Mouse (Mus musculus): ENCODE data around the gene Pik3r3. TPM values are rescaled to one million over a fixed set of nuclear protein-coding genes. Genes with fewer than 3 reads are reported as not detected.
"Not testable (repeated sequence)": the region's sequence is repeated elsewhere in the genome, so short reads cannot be mapped to it uniquely, and the experiment has no call there.

Pik3r3 gene
- polyA plus RNA-seq, 1 experiment from 2014 or later = 24.6 TPM

GRCm38 (mm10) chr4:116243377-116243776, 22.0 kb downstream of the Pik3r3 start:
- H3K4me1 ChIP-seq (ENCODE audit: control insufficient read depth, insufficient read depth, low read length) = no peaks in the 10 kb centered on the region
- H3K36me3 ChIP-seq (ENCODE audit: control insufficient read depth, insufficient read depth, low read length) = no peaks in the 10 kb centered on the region
- H3K27me3 ChIP-seq (ENCODE audit: control insufficient read depth, insufficient read depth, low read length) = no peaks in the 10 kb centered on the region
- 76% methylated on average over 3 of the region's 3 CpGs for WGBS
- H3K9me3 ChIP-seq (ENCODE audit: control insufficient read depth, low read depth, low read length) = no peaks in the 10 kb centered on the region
- H3K4me2 ChIP-seq (replicated peaks; ENCODE audit: low read depth, low read length) = no peak overlapping the region
- H3K9ac ChIP-seq (replicated peaks; ENCODE audit: low read depth, low read length) = no peak overlapping the region
- no peak for ATAC-seq (ENCODE audit: insufficient number of reproducible peaks, insufficient read depth, low FRiP score, low read depth)
- H3K27ac ChIP-seq (ENCODE audit: low read length) = no peak overlapping the region
- no peak overlapping the region for H3K4me3 ChIP-seq (ENCODE audit: low read depth, low read length)

- 80% methylated on average over 2 of the region's 2 CpGs for WGBS
- Histone ChIP-seq H3K36me3 (ENCODE audit: control insufficient read depth, insufficient read depth, low read length) (no peaks in the 10 kb centered on the region), H3K27me3 (ENCODE audit: control insufficient read depth, insufficient read depth, low read length) (no peaks in the 10 kb centered on the region), H3K4me1 (ENCODE audit: control insufficient read depth, insufficient read depth, low read length) (no peaks in the 10 kb centered on the region), H3K9ac (replicated peaks; ENCODE audit: low read depth, low read length) (no peak overlapping the region), H3K27ac (ENCODE audit: low read length) (no peak overlapping the region), H3K4me2 (replicated peaks; ENCODE audit: low read depth, low read length) (no peak overlapping the region), H3K4me3 (ENCODE audit: low read depth, low read length) (no peak overlapping the region), H3K9me3 (ENCODE audit: control insufficient read depth, low read depth, low read length) (no peaks in the 10 kb centered on the region)
- no peak for ATAC-seq (ENCODE audit: insufficient number of reproducible peaks, insufficient read depth, low FRiP score, low read depth)
These were observed 22.8 kb downstream of the Pik3r3 start for GRCm38 (mm10) chr4:116244240-116244639.

GRCm38 (mm10) chr4:116245926-116246325, 24.5 kb downstream of the Pik3r3 start:
- 52% methylated on average over 3 of the region's 3 CpGs for WGBS

GRCm38 (mm10) chr4:116249986-116250385, 28.6 kb downstream of the Pik3r3 start:
- Histone ChIP-seq H3K4me2 (replicated peaks; ENCODE audit: low read depth, low read length) (no peak overlapping the region), H3K27ac (ENCODE audit: low read length) (no peak overlapping the region), H3K27me3 (ENCODE audit: control insufficient read depth, insufficient read depth, low read length) (no peaks in the 10 kb centered on the region), H3K4me1 (ENCODE audit: control insufficient read depth, insufficient read depth, low read length) (no peaks in the 10 kb centered on the region), H3K4me3 (ENCODE audit: low read depth, low read length) (no peak overlapping the region), H3K9me3 (ENCODE audit: control insufficient read depth, low read depth, low read length) (no peaks in the 10 kb centered on the region), H3K36me3 (ENCODE audit: control insufficient read depth, insufficient read depth, low read length) (no peaks in the 10 kb centered on the region), H3K9ac (replicated peaks; ENCODE audit: low read depth, low read length) (no peak overlapping the region)
- no peak for ATAC-seq (ENCODE audit: insufficient number of reproducible peaks, insufficient read depth, low FRiP score, low read depth)
- 86% methylated on average over 3 of the region's 3 CpGs for WGBS

More at GRCm38 (mm10) chr4:116245926-116246325, 24.5 kb downstream of the Pik3r3 start:
- H3K9me3 ChIP-seq (ENCODE audit: control insufficient read depth, low read depth, low read length); H3K27me3 ChIP-seq (ENCODE audit: control insufficient read depth, insufficient read depth, low read length); H3K4me3 ChIP-seq (ENCODE audit: low read depth, low read length); ATAC-seq (ENCODE audit: insufficient number of reproducible peaks, insufficient read depth, low FRiP score, low read depth); H3K36me3 ChIP-seq (ENCODE audit: control insufficient read depth, insufficient read depth, low read length); H3K27ac ChIP-seq (ENCODE audit: low read length); H3K4me2 ChIP-seq (replicated peaks; ENCODE audit: low read depth, low read length); H3K9ac ChIP-seq (replicated peaks; ENCODE audit: low read depth, low read length); H3K4me1 ChIP-seq (ENCODE audit: control insufficient read depth, insufficient read depth, low read length): not testable (repeated sequence)

- 94% methylated on average over 6 of the region's 6 CpGs for WGBS
- Histone ChIP-seq H3K36me3 (ENCODE audit: control insufficient read depth, insufficient read depth, low read length) (peaks cover 5% of the 10 kb centered on the region; the same call in 1 of the 2 replicates), H3K4me2 (replicated peaks; ENCODE audit: low read depth, low read length) (no peak overlapping the region), H3K27me3 (ENCODE audit: control insufficient read depth, insufficient read depth, low read length) (no peaks in the 10 kb centered on the region), H3K4me3 (ENCODE audit: low read depth, low read length) (no peak overlapping the region), H3K27ac (ENCODE audit: low read length) (no peak overlapping the region), H3K9ac (replicated peaks; ENCODE audit: low read depth, low read length) (no peak overlapping the region), H3K4me1 (ENCODE audit: control insufficient read depth, insufficient read depth, low read length) (no peaks in the 10 kb centered on the region), H3K9me3 (ENCODE audit: control insufficient read depth, low read depth, low read length) (no peaks in the 10 kb centered on the region)
- no peak for ATAC-seq (ENCODE audit: insufficient number of reproducible peaks, insufficient read depth, low FRiP score, low read depth)
These were observed 46.8 kb downstream of the Pik3r3 start for GRCm38 (mm10) chr4:116268220-116268619.

GRCm38 (mm10) chr4:116282211-116282610, 60.8 kb downstream of the Pik3r3 start:
- no peaks in the 10 kb centered on the region for H3K4me1 ChIP-seq (ENCODE audit: control insufficient read depth, insufficient read depth, low read length)
- no peaks in the 10 kb centered on the region for H3K9me3 ChIP-seq (ENCODE audit: control insufficient read depth, low read depth, low read length)
- no peak overlapping the region for H3K4me2 ChIP-seq (replicated peaks; ENCODE audit: low read depth, low read length)
- peaks cover 10% of the 10 kb centered on the region for H3K36me3 ChIP-seq (ENCODE audit: control insufficient read depth, insufficient read depth, low read length)
- H3K27ac ChIP-seq (ENCODE audit: low read length) = no peak overlapping the region
- H3K27me3 ChIP-seq (ENCODE audit: control insufficient read depth, insufficient read depth, low read length) = no peaks in the 10 kb centered on the region
- no peak overlapping the region for H3K4me3 ChIP-seq (ENCODE audit: low read depth, low read length)
- no peak for ATAC-seq (ENCODE audit: insufficient number of reproducible peaks, insufficient read depth, low FRiP score, low read depth)
- no peak overlapping the region for H3K9ac ChIP-seq (replicated peaks; ENCODE audit: low read depth, low read length)
- 72% methylated on average over 2 of the region's 2 CpGs for WGBS

- Histone ChIP-seq H3K9me3 (ENCODE audit: control insufficient read depth, low read depth, low read length) (no peaks in the 10 kb centered on the region), H3K27ac (ENCODE audit: low read length) (no peak overlapping the region), H3K4me3 (ENCODE audit: low read depth, low read length) (no peak overlapping the region), H3K27me3 (ENCODE audit: control insufficient read depth, insufficient read depth, low read length) (no peaks in the 10 kb centered on the region), H3K36me3 (ENCODE audit: control insufficient read depth, insufficient read depth, low read length) (peaks cover 13% of the 10 kb centered on the region), H3K4me2 (replicated peaks; ENCODE audit: low read depth, low read length) (no peak overlapping the region), H3K9ac (replicated peaks; ENCODE audit: low read depth, low read length) (no peak overlapping the region), H3K4me1 (ENCODE audit: control insufficient read depth, insufficient read depth, low read length) (no peaks in the 10 kb centered on the region)
- ATAC-seq (ENCODE audit: insufficient number of reproducible peaks, insufficient read depth, low FRiP score, low read depth) = no peak
- 89% methylated on average over 6 of the region's 6 CpGs for WGBS
These were observed 70.1 kb downstream of the Pik3r3 start for GRCm38 (mm10) chr4:116291561-116291960.

GRCm38 (mm10) chr4:116293296-116293695, 71.9 kb downstream of the Pik3r3 start:
- Histone ChIP-seq H3K4me2 (replicated peaks; ENCODE audit: low read depth, low read length) (no peak overlapping the region), H3K36me3 (ENCODE audit: control insufficient read depth, insufficient read depth, low read length) (peaks cover 10% of the 10 kb centered on the region), H3K27me3 (ENCODE audit: control insufficient read depth, insufficient read depth, low read length) (no peaks in the 10 kb centered on the region), H3K9me3 (ENCODE audit: control insufficient read depth, low read depth, low read length) (no peaks in the 10 kb centered on the region), H3K4me3 (ENCODE audit: low read depth, low read length) (no peak overlapping the region), H3K9ac (replicated peaks; ENCODE audit: low read depth, low read length) (no peak overlapping the region), H3K4me1 (ENCODE audit: control insufficient read depth, insufficient read depth, low read length) (no peaks in the 10 kb centered on the region), H3K27ac (ENCODE audit: low read length) (no peak overlapping the region)
- 86% methylated on average over 12 of the region's 12 CpGs for WGBS
- no peak for ATAC-seq (ENCODE audit: insufficient number of reproducible peaks, insufficient read depth, low FRiP score, low read depth)

- no peak overlapping the region for H3K9ac ChIP-seq (replicated peaks; ENCODE audit: low read depth, low read length)
- 50% methylated on average over 4 of the region's 4 CpGs for WGBS
- no peaks in the 10 kb centered on the region for H3K9me3 ChIP-seq (ENCODE audit: control insufficient read depth, low read depth, low read length)
- no peak overlapping the region for H3K27ac ChIP-seq (ENCODE audit: low read length)
- H3K4me2 ChIP-seq (replicated peaks; ENCODE audit: low read depth, low read length) = no peak overlapping the region
- H3K4me1 ChIP-seq (ENCODE audit: control insufficient read depth, insufficient read depth, low read length) = no peaks in the 10 kb centered on the region
- H3K4me3 ChIP-seq (ENCODE audit: low read depth, low read length) = no peak overlapping the region
- H3K36me3 ChIP-seq (ENCODE audit: control insufficient read depth, insufficient read depth, low read length) = peaks cover 7% of the 10 kb centered on the region
- no peak for ATAC-seq (ENCODE audit: insufficient number of reproducible peaks, insufficient read depth, low FRiP score, low read depth)
- H3K27me3 ChIP-seq (ENCODE audit: control insufficient read depth, insufficient read depth, low read length) = no peaks in the 10 kb centered on the region
These were observed 79.5 kb downstream of the Pik3r3 start for GRCm38 (mm10) chr4:116300878-116301355.

Data from stomach, embryonic 14.5 days (tissue).